Mouse (Mus musculus) liver, adult 2 months (tissue): Measurements from ENCODE around the gene Khdc3. TPM values are rescaled to one million over a fixed set of nuclear protein-coding genes. Genes with fewer than 3 reads are reported as not detected.

Experiments
- DNase-seq: peaks from one replicate; pipeline ENCODE4 v3.0.0-alpha.2; 2011; ENCODE audit warnings: low read depth, low spot score; ENCODE audit errors: extremely low read depth
- H3K27ac ChIP-seq: fragments of 200-500 bp; replicated peaks from 2 replicates; pipeline ENCODE4 v1.5.1; 2012; ENCODE audit warnings: low read depth, mild to moderate bottlenecking, control low read depth, inconsistent platforms, low read length; ENCODE audit not compliant: insufficient read depth
- H3K27me3 ChIP-seq: fragments of 200-500 bp; 2 replicates; pipeline ENCODE4 v1.6.1; 2012; ENCODE audit warnings: mild to moderate bottlenecking, moderate library complexity, low read length, inconsistent platforms; ENCODE audit not compliant: control insufficient read depth, insufficient read depth
- H3K36me3 ChIP-seq: fragments of 200-500 bp; 2 replicates; pipeline ENCODE4 v1.6.1; 2012; ENCODE audit warnings: low read length, inconsistent platforms; ENCODE audit not compliant: control insufficient read depth, insufficient read depth
- H3K4me1 ChIP-seq: fragments of 200-500 bp; 2 replicates; pipeline ENCODE4 v1.6.1; 2011; ENCODE audit warnings: low read length; ENCODE audit not compliant: control insufficient read depth, insufficient read depth
- H3K4me3 ChIP-seq: fragments of 200-500 bp; 2 replicates; pipeline ENCODE4 v1.5.1; 2011; ENCODE audit warnings: low read depth, mild to moderate bottlenecking, control low read depth, low read length, moderate library complexity; ENCODE audit not compliant: insufficient read depth
- H3K79me2 ChIP-seq: fragments of 200-500 bp; 2 replicates; pipeline ENCODE4 v1.6.1; 2012; ENCODE audit warnings: inconsistent platforms, mild to moderate bottlenecking, low read length, moderate library complexity; ENCODE audit not compliant: control insufficient read depth, insufficient read depth
- H3K9ac ChIP-seq: fragments of 200-500 bp; 2 replicates; pipeline ENCODE4 v1.6.1; 2012; ENCODE audit warnings: low read depth, mild to moderate bottlenecking, control low read depth, inconsistent platforms, low read length
- CTCF ChIP-seq: fragments of 200-500 bp; IDR thresholded peaks from 2 replicates; pipeline ENCODE4 v1.5.1; 2011; ENCODE audit warnings: low read depth, low read length, control low read depth
- POLR2A ChIP-seq: fragments of 200-500 bp; IDR thresholded peaks from 2 replicates; pipeline ENCODE4 v1.6.1; 2011; ENCODE audit warnings: low read length, control low read depth; ENCODE audit not compliant: insufficient read depth; ENCODE audit errors: extremely low read depth
- WGBS: fragments of 180-500 bp; shearing (Covaris S2); methylation state at CpG from one replicate; pipeline ENCODE4 v1.1.7; 2018; 5-methylcytosine and 5-hydroxymethylcytosine counted together
- polyA plus RNA-seq: library from polyadenylated mRNA; depleted of rRNA; stranded (reverse); fragments of >200 nt; gene quantifications from 2 replicates; pipeline ENCODE4 v1.2.3, GENCODE M21; 2012
- total RNA-seq: library from RNA; depleted of rRNA; stranded (reverse); fragments of >200 nt; gene quantifications from 2 replicates; pipeline ENCODE4 v1.2.3, GENCODE M21; 2014

The Khdc3 gene
- total and polyA plus RNA-seq, 2 experiments: not detected

DNA sequence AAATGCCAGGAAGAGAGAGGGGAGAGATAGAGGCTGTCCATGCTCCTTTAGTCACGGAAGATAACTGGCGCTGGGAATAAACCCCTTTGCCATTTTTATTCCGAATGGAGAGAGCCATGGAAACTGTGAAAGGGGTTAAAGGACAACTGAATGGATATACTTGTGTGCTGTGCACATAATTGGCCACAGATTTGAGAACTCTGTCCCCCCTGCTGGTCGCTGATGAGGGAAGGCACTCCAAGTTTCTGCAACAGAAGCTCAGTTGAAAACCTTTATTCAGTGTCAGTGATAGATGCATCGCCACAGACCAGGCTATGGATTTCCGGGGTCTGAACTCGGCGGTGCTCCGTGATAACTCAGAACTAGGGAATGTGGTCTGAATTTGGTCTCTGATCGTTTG, 11.5 kb upstream of the Khdc3 start:
- H3K27me3 ChIP-seq: no peaks in the 10 kb centered on the region
- H3K36me3 ChIP-seq: no peaks in the 10 kb centered on the region
- no peak overlapping the region for H3K4me3 ChIP-seq
- no peak for DNase-seq
- no peak overlapping the region for H3K27ac ChIP-seq
- no peak for TF ChIP-seq POLR2A
- TF ChIP-seq CTCF: no peak
- 78% methylated on average over 10 of the region's 10 CpGs for WGBS
- no peaks in the 10 kb centered on the region for H3K79me2 ChIP-seq
- no peak overlapping the region for H3K9ac ChIP-seq
- peaks cover 1% of the 10 kb centered on the region; the same call in 1 of the 2 replicates for H3K4me1 ChIP-seq

DNA sequence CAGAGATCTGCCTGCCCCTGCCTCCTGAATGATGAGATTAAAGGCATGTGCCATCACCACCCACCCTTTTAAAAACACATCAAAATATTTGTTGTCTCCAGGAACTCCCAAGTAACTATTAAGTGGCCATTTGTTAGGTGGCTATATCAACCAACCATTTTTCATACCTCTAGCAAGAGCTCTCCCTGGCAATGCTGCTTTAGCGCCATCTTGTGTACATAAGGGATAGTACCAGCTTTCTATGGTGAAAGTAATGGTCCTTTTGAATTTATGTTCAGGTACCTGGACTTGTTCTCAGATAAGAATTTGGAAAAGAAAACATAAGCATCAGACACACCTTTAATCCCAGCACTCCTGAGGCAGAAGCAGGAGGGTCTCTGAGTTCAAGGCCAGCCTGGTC, 9.9 kb upstream of the Khdc3 start:
- H3K9ac ChIP-seq: no peak overlapping the region
- no peaks in the 10 kb centered on the region for H3K4me1 ChIP-seq
- no peak overlapping the region for H3K27ac ChIP-seq
- no peaks in the 10 kb centered on the region for H3K79me2 ChIP-seq
- no peaks in the 10 kb centered on the region for H3K36me3 ChIP-seq
- peak; percentile 57 for DNase-seq
- whole genome bisulfite sequencing: 2% methylated on average over 1 of the region's 1 CpGs
- TF ChIP-seq CTCF (peak; percentile 66), POLR2A (no peak)
- H3K27me3 ChIP-seq: no peaks in the 10 kb centered on the region
- no peak overlapping the region for H3K4me3 ChIP-seq

DNA sequence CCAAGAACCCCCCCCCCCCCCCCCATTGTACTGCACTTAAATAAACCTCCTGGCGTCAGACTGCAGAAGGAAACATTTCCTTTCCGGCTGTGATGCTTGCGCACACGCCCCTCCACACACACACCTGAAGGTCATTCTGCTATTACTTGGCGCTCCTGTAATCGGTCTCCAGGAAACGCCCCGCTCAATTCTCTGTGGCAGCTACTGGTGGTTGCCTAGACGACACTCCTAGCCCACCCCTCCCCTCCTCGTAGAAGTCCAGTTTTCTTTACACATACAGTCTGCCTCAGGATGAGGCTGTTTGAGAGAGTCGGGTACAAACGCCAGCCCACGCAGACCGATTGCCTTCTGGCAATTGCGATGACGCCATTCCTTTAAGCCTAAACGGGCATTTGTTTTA, 7.1 kb upstream of the Khdc3 start:
- TF ChIP-seq CTCF (no peak), POLR2A (no peak)
- WGBS: 60% methylated on average over 17 of the region's 17 CpGs
- no peaks in the 10 kb centered on the region for H3K27me3 ChIP-seq

DNA sequence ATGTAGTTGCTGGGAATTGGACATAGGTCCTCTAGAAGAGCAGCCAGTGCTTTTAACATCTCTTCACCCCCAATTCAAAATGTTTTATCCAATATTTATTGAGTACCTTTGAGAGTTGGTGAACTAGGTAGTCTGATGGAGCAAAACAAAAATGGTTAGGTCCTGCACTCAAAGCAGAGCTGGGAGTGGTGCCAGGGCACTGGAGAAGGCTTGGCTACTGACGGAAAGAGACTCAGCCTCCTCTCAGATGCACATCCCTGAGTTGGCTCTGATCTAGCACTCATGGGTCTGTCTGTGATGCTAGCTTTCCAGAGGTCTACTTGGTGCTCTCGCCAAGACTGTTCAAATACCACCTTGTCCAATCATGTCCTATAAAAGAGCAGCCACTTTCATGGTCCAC, 3.7 kb upstream of the Khdc3 start:
- no peak overlapping the region for H3K4me3 ChIP-seq
- H3K9ac ChIP-seq: no peak overlapping the region
- no peak for DNase-seq
- no peak for TF ChIP-seq POLR2A
- TF ChIP-seq CTCF: no peak
- no peak overlapping the region for H3K27ac ChIP-seq
- WGBS: 81% methylated on average over 2 of the region's 2 CpGs
- no peaks in the 10 kb centered on the region for H3K4me1 ChIP-seq
- no peaks in the 10 kb centered on the region for H3K79me2 ChIP-seq
- H3K27me3 ChIP-seq: no peaks in the 10 kb centered on the region
- H3K36me3 ChIP-seq: no peaks in the 10 kb centered on the region

More for the DNA sequence above, 7.1 kb upstream of the Khdc3 start:
- no peak overlapping the region for H3K4me3 ChIP-seq
- no peak for DNase-seq
- H3K79me2 ChIP-seq: no peaks in the 10 kb centered on the region
- no peak overlapping the region for H3K9ac ChIP-seq
- no peaks in the 10 kb centered on the region for H3K36me3 ChIP-seq
- no peak overlapping the region for H3K27ac ChIP-seq
- H3K4me1 ChIP-seq: no peaks in the 10 kb centered on the region

DNA sequence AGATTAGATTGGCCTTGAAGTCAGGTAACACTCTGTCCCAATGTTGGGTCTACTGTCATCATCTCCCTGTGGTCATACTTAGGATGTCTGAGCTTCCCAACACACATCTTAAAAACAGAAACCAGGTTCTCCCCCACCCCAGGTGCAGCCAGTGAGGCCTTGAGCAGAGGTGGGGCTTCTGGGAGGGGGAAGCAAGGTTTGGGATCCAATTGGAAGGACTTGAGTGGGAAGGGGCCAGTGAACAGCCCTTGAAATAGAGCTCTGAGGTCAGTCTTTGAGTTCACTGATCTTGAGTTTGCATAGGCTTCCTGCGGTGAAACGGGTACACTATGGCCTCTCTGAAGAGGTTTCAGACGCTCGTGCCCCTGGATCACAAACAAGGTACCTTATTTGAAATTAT, 545 bp downstream of the Khdc3 start, which contains the start of gene Gm20509:
Gene Gm20509, plus strand, starts transcription at position 290 of the 400 bp plus-strand sequence.
- H3K4me1 ChIP-seq: peaks cover 6% of the 10 kb centered on the region; the same call in 1 of the 2 replicates

DNA sequence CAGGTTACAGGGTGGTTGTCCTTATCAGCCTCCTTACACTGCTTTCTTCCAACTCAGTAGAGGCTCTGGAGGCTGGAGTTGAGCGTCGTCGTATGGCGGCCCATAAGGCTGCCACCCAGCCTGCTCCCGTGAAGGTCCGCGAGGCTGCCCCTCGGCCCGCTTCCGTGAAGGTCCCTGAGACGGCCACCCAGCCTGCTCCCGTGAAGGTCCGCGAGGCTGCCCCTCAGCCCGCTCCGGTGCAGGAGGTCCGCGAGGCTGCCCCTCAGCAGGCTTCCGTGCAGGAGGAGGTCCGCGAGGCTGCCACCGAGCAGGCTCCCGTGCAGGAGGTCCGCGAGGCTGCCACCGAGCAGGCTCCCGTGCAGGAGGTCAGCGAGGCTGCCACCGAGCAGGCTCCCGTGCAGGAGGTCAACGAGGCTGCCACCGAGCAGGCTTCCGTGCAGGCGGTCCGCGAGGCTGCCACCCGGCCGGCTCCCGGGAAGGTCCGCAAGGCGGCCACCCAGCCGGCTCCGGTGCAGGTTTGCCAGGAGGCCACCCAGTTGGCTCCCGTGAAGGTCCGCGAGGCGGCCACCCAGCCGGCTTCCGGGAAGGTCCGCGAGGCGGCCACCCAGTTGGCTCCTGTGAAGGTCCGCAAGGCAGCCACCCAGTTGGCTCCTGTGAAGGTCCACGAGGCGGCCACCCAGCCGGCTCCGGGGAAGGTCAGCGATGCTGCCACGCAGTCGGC, 1.7 kb downstream of the Khdc3 start:
- DNase-seq: peak; percentile 55
- peak overlapping the region; percentile 61 for H3K4me3 ChIP-seq
- no peak overlapping the region for H3K27ac ChIP-seq
- H3K4me1 ChIP-seq: peaks cover 6% of the 10 kb centered on the region; the same call in 1 of the 2 replicates
- TF ChIP-seq POLR2A: no peak
- TF ChIP-seq CTCF: no peak
- no peaks in the 10 kb centered on the region for H3K36me3 ChIP-seq
- H3K27me3 ChIP-seq: no peaks in the 10 kb centered on the region
- H3K9ac ChIP-seq: peak overlapping the region; percentile 73
- no peaks in the 10 kb centered on the region for H3K79me2 ChIP-seq
- 6% methylated on average over 60 of the region's 60 CpGs for WGBS

More for the DNA sequence above, 545 bp downstream of the Khdc3 start, which contains the start of gene Gm20509:
- Histone ChIP-seq H3K9ac (peak within 1 kb of the TSS; percentile 73), H3K27ac (no peak within 1 kb of the TSS), H3K27me3 (no peaks in the 10 kb centered on the region), H3K79me2 (no peaks in the 10 kb centered on the region), H3K36me3 (no peaks in the 10 kb centered on the region), H3K4me3 (peak within 1 kb of the TSS; percentile 61)
- DNase-seq: no peak
- WGBS: 96% methylated on average over 4 of the region's 4 CpGs
- no peak for TF ChIP-seq POLR2A
- TF ChIP-seq CTCF: no peak
